Mouse (Mus musculus) embryonic facial prominence, embryonic 11.5 days (tissue): ENCODE data around the gene Mcm5. TPM values are rescaled to one million over a fixed set of nuclear protein-coding genes. Genes with fewer than 3 reads are reported as not detected.

Experiments
- ATAC-seq: fragments of 200-750 bp; cut with Nextera tagmentation; replicated peaks from 2 replicates; pipeline ENCODE4 v1.8.0; 2017; ENCODE audit warnings: low read depth; ENCODE audit not compliant: insufficient number of reproducible peaks, low FRiP score, low TSS enrichment
- DNase-seq: peaks from one replicate; pipeline ENCODE4 v3.0.0-alpha.2; 2015; ENCODE audit warnings: low spot score
- H3K27ac ChIP-seq: fragments of 300-500 bp; sonication (generic); replicated peaks from 2 replicates; pipeline ENCODE4 v1.5.1; 2014; ENCODE audit warnings: mild to moderate bottlenecking, low read depth, low read length, control low read depth
- H3K27me3 ChIP-seq: fragments of 300-500 bp; sonication (generic); 2 replicates; pipeline ENCODE4 v1.6.1; 2014; ENCODE audit warnings: mild to moderate bottlenecking, low read length, moderate library complexity, mixed read lengths; ENCODE audit not compliant: control insufficient read depth, insufficient read depth
- H3K36me3 ChIP-seq: fragments of 300-500 bp; sonication (generic); replicated peaks from 2 replicates; pipeline ENCODE4 v1.6.1; 2014; ENCODE audit warnings: low read depth, mild to moderate bottlenecking, low read length, moderate library complexity, mixed read lengths; ENCODE audit not compliant: control insufficient read depth, insufficient read depth
- H3K4me1 ChIP-seq: fragments of 300-500 bp; sonication (generic); 2 replicates; pipeline ENCODE4 v1.6.1; 2014; ENCODE audit warnings: low read length, mixed read lengths; ENCODE audit not compliant: control insufficient read depth, insufficient read depth
- H3K4me2 ChIP-seq: fragments of 300-500 bp; sonication (generic); 2 replicates; pipeline ENCODE4 v1.6.1; 2014; ENCODE audit warnings: low read depth, mild to moderate bottlenecking, control low read depth, low read length, moderate library complexity
- H3K4me3 ChIP-seq: fragments of 300-500 bp; sonication (generic); 2 replicates; pipeline ENCODE4 v1.5.1; 2014; ENCODE audit warnings: low read depth, low read length, control low read depth
- H3K9ac ChIP-seq: fragments of 300-500 bp; sonication (generic); replicated peaks from 2 replicates; pipeline ENCODE4 v1.6.1; 2014; ENCODE audit warnings: mild to moderate bottlenecking, control low read depth, low read length
- H3K9me3 ChIP-seq: fragments of 300-500 bp; sonication (generic); replicated peaks from 2 replicates; pipeline ENCODE4 v1.6.1; 2016; ENCODE audit warnings: mild to moderate bottlenecking, low read length, inconsistent platforms, mixed read lengths; ENCODE audit not compliant: control insufficient read depth
- WGBS: fragments of 180-500 bp; shearing (Covaris S2); extraction: QIAGEN DNeasy Blood & Tissue Kit; methylation state at CpG from one replicate; pipeline ENCODE4 v1.1.7; 2014; 5-methylcytosine and 5-hydroxymethylcytosine counted together
- polyA plus RNA-seq: library from polyadenylated mRNA; unstranded; fragments of >200 nt; fragmentation: Nextera tagmentation; extraction: Ambion mirVana; gene quantifications from 2 replicates; pipeline ENCODE4 v1.2.1, GENCODE M21; 2014

The Mcm5 gene
- polyA plus RNA-seq, 1 experiment from 2014 or later: 226 TPM

DNA sequence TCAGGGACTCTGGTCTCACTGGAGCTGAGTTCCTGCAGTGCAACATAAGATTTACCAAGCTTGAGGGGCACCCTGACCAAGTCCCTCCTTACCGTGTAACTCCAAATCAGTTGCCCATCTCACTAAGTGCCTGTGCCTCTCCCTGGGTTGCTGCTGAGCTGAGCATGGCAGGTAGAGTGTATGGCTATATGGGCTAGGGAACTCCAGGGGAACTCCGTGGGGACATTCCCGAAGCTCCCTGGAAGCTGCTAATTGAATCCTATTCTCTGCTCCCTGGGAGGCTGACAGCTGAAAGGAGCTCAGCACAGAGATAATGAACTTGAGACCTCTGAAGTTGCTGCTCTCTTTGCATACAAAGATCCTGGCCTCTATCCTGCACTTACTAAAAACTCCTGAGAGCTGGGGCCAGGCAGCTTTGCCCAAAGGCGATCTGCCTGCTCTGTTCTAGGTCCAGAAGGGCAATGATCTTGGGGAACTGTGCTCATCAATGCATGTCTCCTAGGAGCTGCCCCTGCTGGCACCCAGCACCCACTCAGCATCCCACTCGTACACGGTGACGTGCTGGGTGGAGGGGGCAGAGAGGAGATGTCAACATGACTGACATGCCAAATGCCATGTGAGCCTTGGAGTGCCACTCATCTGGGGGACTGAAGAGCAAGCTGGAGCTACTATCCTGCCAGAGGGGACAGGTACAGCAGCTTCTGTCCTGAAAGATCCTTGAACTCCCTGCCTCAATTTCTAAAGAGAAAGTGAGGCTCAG is 48.3 kb downstream of the Mcm5 start:
- WGBS: 38% methylated on average over 7 of the region's 7 CpGs
- Histone ChIP-seq H3K4me1 (no peaks in the 10 kb centered on the region), H3K4me3 (no peak overlapping the region), H3K9ac (no peak overlapping the region), H3K27ac (no peak overlapping the region), H3K27me3 (no peaks in the 10 kb centered on the region), H3K36me3 (no peaks in the 10 kb centered on the region), H3K9me3 (no peaks in the 10 kb centered on the region), H3K4me2 (no peak overlapping the region)
- DNase-seq: no peak
- no peak for ATAC-seq

DNA sequence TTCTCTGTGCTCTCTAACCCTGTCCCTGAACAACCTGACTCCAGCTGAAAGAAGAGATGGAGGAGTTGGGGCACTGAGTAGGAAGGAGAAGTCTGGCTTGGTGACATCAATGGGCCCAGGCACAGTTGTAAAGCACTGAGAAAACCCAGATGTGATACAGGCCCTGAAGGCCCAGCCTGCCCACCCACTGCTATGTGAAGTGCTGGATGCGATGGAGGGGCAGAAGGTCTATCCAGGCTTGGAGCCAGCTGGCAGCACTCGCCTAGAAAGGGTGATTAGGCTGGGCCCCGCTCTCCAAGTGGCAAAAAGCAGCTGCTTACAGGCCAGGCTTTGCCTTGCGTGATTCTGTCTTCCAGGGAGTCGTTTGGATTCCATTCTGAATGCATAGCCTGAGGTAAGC is 60.0 kb downstream of the Mcm5 start:
- Histone ChIP-seq H3K36me3 (no peaks in the 10 kb centered on the region), H3K4me3 (no peak overlapping the region), H3K27me3 (no peaks in the 10 kb centered on the region), H3K9me3 (no peaks in the 10 kb centered on the region), H3K9ac (no peak overlapping the region), H3K27ac (no peak overlapping the region), H3K4me2 (no peak overlapping the region), H3K4me1 (no peaks in the 10 kb centered on the region)
- DNase-seq (no peak), ATAC-seq (no peak)
- 77% methylated on average over 5 of the region's 5 CpGs for WGBS

- H3K4me3 ChIP-seq: no peak overlapping the region
- no peaks in the 10 kb centered on the region for H3K9me3 ChIP-seq
- WGBS: 70% methylated on average over 6 of the region's 6 CpGs
- no peak overlapping the region for H3K4me2 ChIP-seq
- H3K4me1 ChIP-seq: no peaks in the 10 kb centered on the region
- DNase-seq (no peak), ATAC-seq (no peak)
- H3K27ac ChIP-seq: no peak overlapping the region
- H3K9ac ChIP-seq: no peak overlapping the region
- no peaks in the 10 kb centered on the region for H3K36me3 ChIP-seq
- H3K27me3 ChIP-seq: no peaks in the 10 kb centered on the region
These were observed 62.8 kb downstream of the Mcm5 start for GRCm38 (mm10) chr8:75172009-75172685.

Other genes starting within 250 kb of the Mcm5 start
- gene Isx, start 236.4 kb upstream of the Mcm5 start, polyA plus RNA-seq: not detected in 2 replicates
- gene Hmgxb4, start 116.2 kb upstream of the Mcm5 start, polyA plus RNA-seq: 53.6 and 54.5 TPM in 2 replicates
- gene Tom1, start 75.9 kb upstream of the Mcm5 start, polyA plus RNA-seq: 26.3 and 32.4 TPM in 2 replicates
- 16.0 and 18.0 TPM in 2 replicates for gene Hmox1, start 15.9 kb upstream of the Mcm5 start, polyA plus RNA-seq
- gene Rasd2, start 104.4 kb downstream of the Mcm5 start, polyA plus RNA-seq: 0.31 and 0.93 TPM in 2 replicates